Mouse (Mus musculus) forebrain, embryonic 12.5 days (tissue): ENCODE measurements around the gene Olfr153. TPM values are rescaled to one million over a fixed set of nuclear protein-coding genes. Genes with fewer than 3 reads are reported as not detected.
"Not testable (repeated sequence)": the region's sequence is repeated elsewhere in the genome, so short reads cannot be mapped to it uniquely, and the experiment has no call there.

ENCODE experiments used
- ATAC-seq: fragments of 200-750 bp; cut with Nextera tagmentation; 2 replicates; pipeline ENCODE4 v1.8.0; 2017; ENCODE audit warnings: moderate TSS enrichment; ENCODE audit not compliant: low FRiP score
- H3K27ac ChIP-seq: fragments of 300-500 bp; sonication (generic); 2 replicates; pipeline ENCODE4 v1.5.1; 2016; ENCODE audit warnings: mild to moderate bottlenecking
- H3K27me3 ChIP-seq: fragments of 300-500 bp; sonication (generic); 2 replicates; pipeline ENCODE4 v1.6.1; 2016; ENCODE audit warnings: mild to moderate bottlenecking
- H3K36me3 ChIP-seq: fragments of 300-500 bp; sonication (generic); replicated peaks from 2 replicates; pipeline ENCODE4 v1.6.1; 2016; ENCODE audit warnings: mild to moderate bottlenecking
- H3K4me1 ChIP-seq: fragments of 300-500 bp; sonication (generic); 2 replicates; pipeline ENCODE4 v1.6.1; 2016
- H3K4me2 ChIP-seq: fragments of 300-500 bp; sonication (generic); 2 replicates; pipeline ENCODE4 v1.6.1; 2016; ENCODE audit warnings: mild to moderate bottlenecking, moderate library complexity
- H3K4me3 ChIP-seq: fragments of 300-500 bp; sonication (generic); replicated peaks from 2 replicates; pipeline ENCODE4 v1.5.1; 2016; ENCODE audit warnings: mild to moderate bottlenecking
- H3K9ac ChIP-seq: fragments of 300-500 bp; sonication (generic); 2 replicates; pipeline ENCODE4 v1.6.1; 2016; ENCODE audit warnings: mild to moderate bottlenecking
- H3K9me3 ChIP-seq: fragments of 300-500 bp; sonication (generic); 2 replicates; pipeline ENCODE4 v1.6.1; 2016
- WGBS: fragments of 180-500 bp; shearing (Covaris S2); methylation state at CpG from one replicate; pipeline ENCODE4 v1.1.7; 2016; 5-methylcytosine and 5-hydroxymethylcytosine counted together
- polyA plus RNA-seq: library from polyadenylated mRNA; unstranded; fragments of >200 nt; fragmentation: Nextera tagmentation; extraction: Ambion mirVana; gene quantifications from 2 replicates; pipeline ENCODE4 v1.2.1, GENCODE M21; 2016

The Olfr153 gene
- polyA plus RNA-seq = not detected in 2 replicates

GRCm38 (mm10) chr2:87531496-87531895 is at the start of gene Olfr153:
Gene Olfr153, plus strand, starts transcription at chr2:87531796.
- Histone ChIP-seq H3K36me3 (no peaks in the 10 kb centered on the region), H3K9me3 (no peaks in the 10 kb centered on the region), H3K4me1 (no peaks in the 10 kb centered on the region), H3K9ac (no peak within 1 kb of the TSS), H3K27me3 (no peaks in the 10 kb centered on the region), H3K4me3 (no peak within 1 kb of the TSS), H3K27ac (no peak within 1 kb of the TSS), H3K4me2 (no peak within 1 kb of the TSS)
- ATAC-seq = no peak

GRCm38 (mm10) chr2:87482276-87482675 is 49.3 kb upstream of the Olfr153 start:
- Histone ChIP-seq H3K27ac (no peak overlapping the region), H3K4me1 (no peaks in the 10 kb centered on the region), H3K4me2 (no peak overlapping the region), H3K4me3 (no peak overlapping the region), H3K9me3 (no peaks in the 10 kb centered on the region), H3K27me3 (no peaks in the 10 kb centered on the region), H3K36me3 (no peaks in the 10 kb centered on the region), H3K9ac (no peak overlapping the region)
- ATAC-seq = no peak
- WGBS = 69% methylated on average over 2 of the region's 2 CpGs

GRCm38 (mm10) chr2:87496993-87497392 is 34.6 kb upstream of the Olfr153 start, which contains the start of gene Pramel7:
Gene Pramel7, minus strand, starts transcription at chr2:87497093.
- H3K4me1 ChIP-seq, H3K36me3 ChIP-seq, H3K4me3 ChIP-seq, H3K9ac ChIP-seq, H3K9me3 ChIP-seq, H3K27me3 ChIP-seq, H3K27ac ChIP-seq, H3K4me2 ChIP-seq, ATAC-seq: not testable (repeated sequence)
- WGBS = 92% methylated on average over 4 of the region's 5 CpGs

GRCm38 (mm10) chr2:87506265-87506664 is 25.3 kb upstream of the Olfr153 start, which contains the start of gene Pramel6:
Gene Pramel6, plus strand, starts transcription at chr2:87506565.
- no peak within 1 kb of the TSS for H3K27ac ChIP-seq

GRCm38 (mm10) chr2:87515046-87515445 is 16.6 kb upstream of the Olfr153 start:
- Histone ChIP-seq H3K27ac (no peak overlapping the region), H3K36me3 (no peaks in the 10 kb centered on the region), H3K4me3 (no peak overlapping the region), H3K4me2 (no peak overlapping the region), H3K9me3 (0 out of 2 replicates have a peak, but pooled peaks cover 2% of the 10 kb centered on the region), H3K9ac (no peak overlapping the region), H3K4me1 (no peaks in the 10 kb centered on the region), H3K27me3 (no peaks in the 10 kb centered on the region)
- WGBS = 94% methylated on average over 2 of the region's 2 CpGs
- no peak for ATAC-seq

More at GRCm38 (mm10) chr2:87506265-87506664, 25.3 kb upstream of the Olfr153 start, which contains the start of gene Pramel6:
- 86% methylated on average over 6 of the region's 6 CpGs for WGBS
- Histone ChIP-seq H3K9me3 (no peaks in the 10 kb centered on the region), H3K4me1 (no peaks in the 10 kb centered on the region), H3K27me3 (no peaks in the 10 kb centered on the region), H3K4me3 (no peak within 1 kb of the TSS), H3K36me3 (no peaks in the 10 kb centered on the region), H3K9ac (no peak within 1 kb of the TSS), H3K4me2 (no peak within 1 kb of the TSS)
- ATAC-seq = no peak

GRCm38 (mm10) chr2:87515457-87516060 is 16.0 kb upstream of the Olfr153 start:
- no peak overlapping the region for H3K4me2 ChIP-seq
- H3K36me3 ChIP-seq = no peaks in the 10 kb centered on the region
- H3K4me3 ChIP-seq = no peak overlapping the region
- no peak overlapping the region for H3K9ac ChIP-seq
- WGBS = 81% methylated on average over 7 of the region's 8 CpGs
- H3K27ac ChIP-seq = no peak overlapping the region
- no peaks in the 10 kb centered on the region for H3K27me3 ChIP-seq
- no peaks in the 10 kb centered on the region for H3K4me1 ChIP-seq
- ATAC-seq = no peak
- H3K9me3 ChIP-seq = 0 out of 2 replicates have a peak, but pooled peaks cover 2% of the 10 kb centered on the region

GRCm38 (mm10) chr2:87516581-87516980 is 15.0 kb upstream of the Olfr153 start:
- H3K9ac ChIP-seq = no peak overlapping the region
- WGBS = 81% methylated on average over 3 of the region's 3 CpGs
- no peaks in the 10 kb centered on the region for H3K27me3 ChIP-seq
- no peak for ATAC-seq
- H3K27ac ChIP-seq = no peak overlapping the region
- H3K4me1 ChIP-seq = no peaks in the 10 kb centered on the region
- no peak overlapping the region for H3K4me2 ChIP-seq
- no peaks in the 10 kb centered on the region for H3K36me3 ChIP-seq
- no peak overlapping the region for H3K4me3 ChIP-seq
- 0 out of 2 replicates have a peak, but pooled peaks cover 2% of the 10 kb centered on the region for H3K9me3 ChIP-seq

GRCm38 (mm10) chr2:87520651-87521050 is 10.9 kb upstream of the Olfr153 start:
- no peak overlapping the region for H3K4me2 ChIP-seq
- WGBS = 80% methylated on average over 4 of the region's 4 CpGs
- H3K9me3 ChIP-seq = 0 out of 2 replicates have a peak, but pooled peaks cover 2% of the 10 kb centered on the region
- H3K9ac ChIP-seq = no peak overlapping the region
- no peaks in the 10 kb centered on the region for H3K4me1 ChIP-seq
- no peak overlapping the region for H3K27ac ChIP-seq
- no peak for ATAC-seq
- no peaks in the 10 kb centered on the region for H3K27me3 ChIP-seq
- H3K36me3 ChIP-seq = no peaks in the 10 kb centered on the region
- no peak overlapping the region for H3K4me3 ChIP-seq

GRCm38 (mm10) chr2:87525899-87526616 is 5.5 kb upstream of the Olfr153 start:
- H3K9me3 ChIP-seq, H3K36me3 ChIP-seq, H3K9ac ChIP-seq, H3K27ac ChIP-seq, H3K27me3 ChIP-seq, H3K4me1 ChIP-seq: not testable (repeated sequence)
- peak; percentile 70; the same call in 1 of the 2 replicates for ATAC-seq
- H3K4me2 ChIP-seq = peak overlapping the region; percentile 42
- WGBS = 36% methylated on average over 38 of the region's 39 CpGs
- H3K4me3 ChIP-seq = peak overlapping the region; percentile 23

GRCm38 (mm10) chr2:87534826-87535225 is 3.2 kb downstream of the Olfr153 start:
- H3K4me3 ChIP-seq = no peak overlapping the region
- H3K27ac ChIP-seq = no peak overlapping the region
- no peaks in the 10 kb centered on the region for H3K4me1 ChIP-seq
- ATAC-seq = no peak
- no peaks in the 10 kb centered on the region for H3K9me3 ChIP-seq
- H3K36me3 ChIP-seq = no peaks in the 10 kb centered on the region
- WGBS = 66% methylated on average over 2 of the region's 2 CpGs
- H3K4me2 ChIP-seq = no peak overlapping the region
- H3K9ac ChIP-seq = no peak overlapping the region
- no peaks in the 10 kb centered on the region for H3K27me3 ChIP-seq

GRCm38 (mm10) chr2:87545442-87545841 is 13.8 kb downstream of the Olfr153 start, which contains the start of gene Olfr1128:
Gene Olfr1128, minus strand, starts transcription at chr2:87545542.
- H3K27ac ChIP-seq = no peak within 1 kb of the TSS
- H3K9me3 ChIP-seq = no peaks in the 10 kb centered on the region
- no peaks in the 10 kb centered on the region for H3K4me1 ChIP-seq
- H3K4me3 ChIP-seq = no peak within 1 kb of the TSS
- no peak within 1 kb of the TSS for H3K9ac ChIP-seq
- H3K4me2 ChIP-seq = no peak within 1 kb of the TSS
- no peaks in the 10 kb centered on the region for H3K36me3 ChIP-seq
- WGBS = 100% methylated on average over 1 of the region's 1 CpGs
- no peak for ATAC-seq
- no peaks in the 10 kb centered on the region for H3K27me3 ChIP-seq

- not testable (repeated sequence) for H3K9ac ChIP-seq, H3K4me1 ChIP-seq, H3K27me3 ChIP-seq, H3K4me2 ChIP-seq, ATAC-seq, H3K4me3 ChIP-seq, H3K27ac ChIP-seq, H3K36me3 ChIP-seq, H3K9me3 ChIP-seq
- WGBS = 72% methylated on average over 1 of the region's 1 CpGs
These were observed 42.0 kb downstream of the Olfr153 start, which contains the start of gene Olfr1129 for GRCm38 (mm10) chr2:87573602-87574001. Gene Olfr1129, plus strand, starts transcription at chr2:87573902.
